Mouse (Mus musculus) stomach, embryonic 16.5 days (tissue): ENCODE data around the gene Pfdn6. TPM values are rescaled to one million over a fixed set of nuclear protein-coding genes. Genes with fewer than 3 reads are reported as not detected.
A peak's percentile ranks its signal among the peaks of the same experiment; 100 is the strongest.

ENCODE experiments used
- ATAC-seq: fragments of 200-750 bp; cut with Nextera tagmentation; 2 replicates; pipeline ENCODE4 v1.8.0; 2017; ENCODE audit warnings: moderate number of reproducible peaks, moderate TSS enrichment; ENCODE audit not compliant: insufficient read depth, low FRiP score
- H3K27ac ChIP-seq: fragments of 300-500 bp; sonication (generic); 2 replicates; pipeline ENCODE4 v1.5.1; 2014; ENCODE audit warnings: low read length
- H3K27me3 ChIP-seq: fragments of 300-500 bp; sonication (generic); 2 replicates; pipeline ENCODE4 v1.6.1; 2014; ENCODE audit warnings: low read length, control low read depth, mixed read lengths; ENCODE audit not compliant: control insufficient read depth, insufficient read depth
- H3K36me3 ChIP-seq: fragments of 300-500 bp; sonication (generic); 2 replicates; pipeline ENCODE4 v1.6.1; 2014; ENCODE audit warnings: low read length; ENCODE audit not compliant: control insufficient read depth, insufficient read depth
- H3K4me1 ChIP-seq: fragments of 300-500 bp; sonication (generic); 2 replicates; pipeline ENCODE4 v1.6.1; 2014; ENCODE audit warnings: low read length, control low read depth, mixed read lengths; ENCODE audit not compliant: control insufficient read depth, insufficient read depth
- H3K4me2 ChIP-seq: fragments of 300-500 bp; sonication (generic); 2 replicates; pipeline ENCODE4 v1.6.1; 2014; ENCODE audit warnings: low read depth, low read length, mixed read lengths
- H3K4me3 ChIP-seq: fragments of 300-500 bp; sonication (generic); replicated peaks from 2 replicates; pipeline ENCODE4 v1.5.1; 2014; ENCODE audit warnings: mild to moderate bottlenecking, low read length
- H3K9ac ChIP-seq: fragments of 300-500 bp; sonication (generic); 2 replicates; pipeline ENCODE4 v1.6.1; 2014; ENCODE audit warnings: low read length
- H3K9me3 ChIP-seq: fragments of 300-500 bp; sonication (generic); replicated peaks from 2 replicates; pipeline ENCODE4 v1.6.1; 2016; ENCODE audit warnings: low read length, control low read depth; ENCODE audit not compliant: control insufficient read depth
- WGBS: fragments of 180-500 bp; shearing (Covaris S2); extraction: QIAGEN DNeasy Blood & Tissue Kit; methylation state at CpG from one replicate; pipeline ENCODE4 v1.1.7; 2014; 5-methylcytosine and 5-hydroxymethylcytosine counted together
- polyA plus RNA-seq: library from polyadenylated mRNA; unstranded; fragments of >200 nt; fragmentation: Nextera tagmentation; extraction: Ambion mirVana; gene quantifications from 2 replicates; pipeline ENCODE4 v1.2.1, GENCODE M21; 2015

The Pfdn6 gene
- polyA plus RNA-seq, 1 experiment from 2014 or later: 147 TPM

DNA sequence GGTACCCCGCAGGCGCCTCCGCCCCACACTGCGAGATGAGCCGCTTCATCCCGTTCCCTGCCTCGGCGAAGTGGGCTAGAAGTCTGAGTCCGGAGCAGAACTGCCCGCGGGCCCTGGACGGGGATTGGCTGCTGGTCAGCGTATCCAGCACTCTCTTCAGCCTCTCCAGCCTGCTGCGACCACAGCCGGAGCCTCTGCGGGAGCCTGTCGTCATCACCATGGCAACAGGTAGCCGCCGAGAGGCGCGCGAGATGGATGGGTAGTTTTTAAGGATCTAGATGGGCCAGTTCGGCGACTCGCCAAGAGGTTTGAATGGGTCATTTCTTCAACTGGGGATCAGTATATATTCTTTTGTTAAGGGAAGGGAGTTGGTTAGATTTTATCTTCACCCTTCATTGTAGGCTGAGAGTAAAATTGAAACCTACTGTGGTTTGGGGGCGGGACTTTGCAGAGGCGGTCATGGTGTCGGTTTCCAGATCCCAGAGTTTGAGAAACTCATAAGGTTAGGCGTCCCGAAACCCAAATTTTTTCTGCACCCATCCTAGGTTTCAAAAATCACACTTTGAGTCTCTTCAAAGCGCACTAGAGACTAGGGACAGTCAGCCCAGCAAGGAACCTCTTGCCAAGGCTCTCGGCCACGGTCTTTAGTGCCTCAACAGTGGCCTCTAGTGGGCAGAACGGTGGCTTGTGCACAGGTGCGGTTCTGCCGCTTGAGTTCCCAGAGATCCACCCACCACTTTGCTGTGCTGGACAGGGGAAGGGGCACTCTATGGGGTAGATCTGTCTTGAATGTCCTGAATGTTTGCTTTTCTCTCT lies 19.7 kb downstream of the Pfdn6 start:
- Histone ChIP-seq H3K27ac (peak overlapping the region; percentile 86), H3K9ac (peak overlapping the region; percentile 78), H3K4me2 (peak overlapping the region; percentile 98), H3K4me1 (peaks cover 18% of the 10 kb centered on the region), H3K9me3 (no peaks in the 10 kb centered on the region), H3K36me3 (0 out of 2 replicates have a peak, but pooled peaks cover 4% of the 10 kb centered on the region), H3K4me3 (peak overlapping the region; percentile 66), H3K27me3 (no peaks in the 10 kb centered on the region)
- under 1% methylated on average over 36 of the region's 36 CpGs for WGBS
- peak; percentile 16; the same call in 1 of the 2 replicates for ATAC-seq

DNA sequence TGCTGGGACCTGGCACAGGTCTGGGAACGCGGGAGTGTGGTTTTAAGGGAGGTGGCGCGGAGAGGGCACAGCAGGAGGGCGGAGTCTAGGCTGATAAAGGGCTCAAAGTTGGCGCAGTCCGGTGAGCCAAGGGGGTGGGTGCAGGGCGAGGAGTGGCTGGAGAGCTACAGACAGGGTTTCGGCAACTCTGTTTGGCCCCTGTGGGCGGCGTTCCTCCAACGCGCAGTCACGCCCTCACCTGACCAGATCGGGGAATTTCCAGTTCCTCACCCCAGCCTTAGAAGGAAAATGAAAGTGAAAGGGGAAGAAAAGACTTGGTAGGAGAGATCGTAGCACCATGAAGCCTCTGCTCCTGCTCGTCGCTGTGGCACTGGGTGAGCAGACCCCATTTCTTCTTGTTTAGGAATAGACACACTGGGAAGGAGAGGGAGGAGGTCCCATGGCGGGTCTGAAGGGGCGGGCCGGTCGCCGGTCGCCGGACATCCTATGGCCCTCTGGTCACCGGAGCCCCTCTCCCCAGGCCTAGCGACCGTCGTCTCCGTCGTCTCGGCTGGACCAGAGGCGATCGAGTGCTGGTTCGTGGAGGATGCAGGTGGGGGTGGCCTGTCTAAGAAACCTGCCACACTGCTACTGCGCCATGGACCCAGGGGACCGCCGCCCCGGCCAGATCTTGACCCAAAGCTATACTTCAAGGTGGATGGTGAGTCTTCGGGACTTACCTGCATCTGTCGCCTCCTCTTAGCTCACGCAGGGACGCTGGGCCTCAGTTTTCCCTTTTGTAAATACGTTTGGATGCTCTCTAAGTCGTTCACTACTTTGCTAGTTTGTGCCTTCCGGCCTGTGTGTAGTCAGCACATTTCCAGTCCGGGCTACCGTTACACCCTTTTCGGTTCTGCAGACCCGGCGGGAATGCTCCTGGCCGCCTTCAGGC lies 20.5 kb downstream of the Pfdn6 start:
- 0 out of 2 replicates have a peak, but pooled peaks cover 4% of the 10 kb centered on the region for H3K36me3 ChIP-seq
- H3K27ac ChIP-seq: peak overlapping the region; percentile 86
- peak overlapping the region; percentile 66 for H3K4me3 ChIP-seq
- H3K27me3 ChIP-seq: no peaks in the 10 kb centered on the region
- H3K4me2 ChIP-seq: peak overlapping the region; percentile 98
- peaks cover 23% of the 10 kb centered on the region for H3K4me1 ChIP-seq
- H3K9ac ChIP-seq: peak overlapping the region; percentile 78
- H3K9me3 ChIP-seq: no peaks in the 10 kb centered on the region
- peak; percentile 67 for ATAC-seq
- WGBS: under 1% methylated on average over 52 of the region's 52 CpGs

DNA sequence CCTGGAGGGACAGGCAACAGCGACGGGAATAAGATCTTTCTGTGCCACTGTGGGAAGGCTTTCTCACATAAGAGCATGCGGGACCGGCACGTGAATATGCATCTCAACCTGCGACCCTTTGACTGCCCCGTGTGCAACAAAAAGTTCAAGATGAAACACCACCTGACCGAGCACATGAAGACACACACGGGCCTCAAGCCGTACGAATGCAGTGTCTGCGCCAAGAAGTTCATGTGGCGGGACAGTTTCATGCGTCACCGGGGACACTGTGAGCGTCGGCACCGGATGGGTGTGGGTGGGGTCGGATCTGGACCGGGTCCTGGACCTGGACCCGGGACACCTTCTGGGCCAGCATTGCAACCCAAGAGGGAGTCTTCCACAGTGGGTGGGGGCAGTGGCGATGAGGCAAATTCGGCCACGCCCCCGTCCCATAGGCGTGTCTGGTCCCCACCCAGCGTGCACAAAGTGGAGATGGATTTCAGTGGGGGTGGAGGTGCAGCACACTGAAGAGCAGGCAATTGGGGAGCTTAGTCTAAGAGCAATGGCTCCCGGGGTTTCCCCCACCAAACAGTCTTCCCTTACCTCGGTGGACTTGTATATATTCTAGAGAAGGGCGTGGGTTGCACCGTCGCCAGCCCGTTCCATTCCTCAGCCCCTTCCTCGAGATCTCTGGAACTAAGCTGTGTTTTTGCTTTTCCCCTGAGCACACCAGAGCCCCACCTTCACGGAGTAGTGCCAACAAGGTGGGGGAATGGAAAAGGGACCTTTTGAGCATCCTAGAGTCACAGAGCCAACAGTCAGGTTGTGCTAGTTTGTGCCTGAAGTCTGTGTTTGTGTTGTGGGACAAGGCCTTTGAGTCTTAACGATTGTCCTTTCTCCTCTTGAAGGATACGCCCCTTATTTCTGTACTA lies 21.6 kb downstream of the Pfdn6 start:
- peak overlapping the region; percentile 78 for H3K9ac ChIP-seq
- H3K4me3 ChIP-seq: peak overlapping the region; percentile 66
- WGBS: 51% methylated on average over 37 of the region's 37 CpGs
- peaks cover 11% of the 10 kb centered on the region for H3K36me3 ChIP-seq
- peak overlapping the region; percentile 98 for H3K4me2 ChIP-seq
- ATAC-seq: no peak
- H3K4me1 ChIP-seq: peaks cover 23% of the 10 kb centered on the region
- no peaks in the 10 kb centered on the region for H3K27me3 ChIP-seq
- H3K9me3 ChIP-seq: no peaks in the 10 kb centered on the region
- peak overlapping the region; percentile 86 for H3K27ac ChIP-seq

DNA sequence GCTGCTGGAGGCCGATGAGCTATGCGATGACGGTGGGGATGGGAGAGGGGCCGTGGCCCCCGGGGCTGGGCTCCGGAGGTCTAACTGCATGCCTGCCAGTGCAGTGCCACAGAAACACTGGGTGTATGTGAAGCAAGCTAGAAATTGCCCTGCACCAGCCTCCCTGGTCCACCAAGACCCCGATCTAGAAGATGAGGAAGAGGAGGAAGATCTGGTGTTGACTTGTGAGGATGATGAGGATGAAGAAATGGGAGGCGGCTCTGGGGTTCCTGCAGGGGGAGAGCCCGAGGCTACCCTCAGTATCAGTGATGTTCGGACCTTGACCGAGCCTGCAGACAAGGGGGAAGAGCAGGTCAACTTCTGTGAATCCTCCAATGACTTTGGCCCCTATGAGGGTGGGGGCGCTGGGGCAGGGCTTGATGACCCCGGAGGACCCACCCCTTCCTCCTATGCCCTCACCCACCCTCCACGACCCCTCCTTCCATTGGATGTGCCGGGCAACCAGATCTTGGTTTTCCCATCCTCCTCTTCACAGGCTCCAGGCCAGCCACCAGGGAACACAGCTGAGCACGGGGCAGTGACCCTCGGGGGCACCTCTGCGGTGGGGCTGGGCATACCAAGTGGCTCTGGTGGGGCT lies 22.4 kb downstream of the Pfdn6 start:
- Histone ChIP-seq H3K9me3 (no peaks in the 10 kb centered on the region), H3K4me3 (no peak overlapping the region), H3K4me1 (peaks cover 23% of the 10 kb centered on the region), H3K27ac (no peak overlapping the region), H3K4me2 (no peak overlapping the region), H3K27me3 (no peaks in the 10 kb centered on the region), H3K9ac (no peak overlapping the region), H3K36me3 (peaks cover 16% of the 10 kb centered on the region)
- ATAC-seq: no peak
- WGBS: 84% methylated on average over 18 of the region's 18 CpGs

DNA sequence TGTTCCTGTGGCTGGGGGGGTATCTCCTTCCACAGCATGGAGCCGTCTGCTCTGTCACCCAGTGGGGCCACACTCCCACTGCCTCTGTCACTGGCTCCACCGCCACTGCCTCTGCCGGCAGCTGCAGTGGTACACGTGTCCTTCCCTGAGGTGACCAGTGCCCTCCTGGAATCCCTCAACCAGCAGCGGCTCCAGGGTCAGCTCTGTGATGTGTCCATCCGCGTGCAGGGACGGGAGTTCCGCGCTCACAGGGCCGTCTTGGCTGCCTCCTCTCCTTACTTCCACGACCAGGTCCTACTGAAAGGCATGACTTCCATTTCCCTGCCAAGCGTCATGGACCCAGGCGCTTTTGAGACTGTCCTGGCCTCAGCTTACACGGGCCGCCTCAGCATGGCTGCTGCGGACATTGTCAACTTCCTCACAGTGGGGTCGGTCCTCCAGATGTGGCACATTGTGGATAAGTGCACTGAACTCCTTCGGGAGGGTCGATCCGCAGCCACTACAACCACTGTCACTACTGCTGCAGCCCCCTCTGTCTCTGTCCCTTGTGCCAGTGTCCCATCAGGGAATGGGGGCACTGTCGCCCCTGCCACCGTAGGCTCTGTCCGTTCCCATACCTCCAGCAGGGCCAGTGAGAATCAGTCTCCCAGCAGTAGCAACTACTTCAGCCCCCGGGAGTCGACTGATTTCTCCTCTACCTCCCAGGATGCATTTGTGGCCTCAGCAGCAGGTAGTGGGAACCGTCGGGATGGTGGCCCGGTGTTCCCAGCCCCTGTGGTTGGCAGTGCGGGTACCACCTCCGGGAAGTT lies 23.1 kb downstream of the Pfdn6 start:
- Histone ChIP-seq H3K9me3 (no peaks in the 10 kb centered on the region), H3K36me3 (peaks cover 22% of the 10 kb centered on the region), H3K9ac (peak overlapping the region; percentile 76), H3K27ac (no peak overlapping the region), H3K4me1 (peaks cover 23% of the 10 kb centered on the region), H3K27me3 (no peaks in the 10 kb centered on the region), H3K4me2 (peak overlapping the region; percentile 73), H3K4me3 (peak overlapping the region; percentile 64)
- ATAC-seq: no peak
- WGBS: 73% methylated on average over 31 of the region's 31 CpGs

DNA sequence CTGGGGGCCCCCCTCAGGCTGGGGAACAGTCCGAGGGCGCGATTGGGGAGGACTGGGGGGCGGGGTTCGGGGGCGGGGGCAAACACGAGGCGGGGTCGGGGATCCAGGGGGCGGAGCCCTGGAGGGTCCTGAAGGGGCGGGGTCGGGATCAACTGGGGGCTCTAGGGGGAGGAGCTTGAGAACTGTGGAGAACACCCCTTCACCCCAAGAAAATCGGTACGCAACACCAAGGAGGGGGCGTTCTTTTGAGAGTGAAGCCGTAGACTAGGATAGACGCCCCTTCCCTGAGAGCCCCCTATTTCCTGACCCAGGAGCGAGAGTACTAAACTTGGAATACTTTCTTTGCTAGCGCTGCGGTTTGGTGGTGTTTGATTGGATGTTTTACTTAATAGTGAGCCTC lies 23.8 kb downstream of the Pfdn6 start:
- H3K4me1 ChIP-seq: peaks cover 23% of the 10 kb centered on the region
- under 1% methylated on average over 14 of the region's 20 CpGs for WGBS
- peak overlapping the region; percentile 76 for H3K9ac ChIP-seq
- no peaks in the 10 kb centered on the region for H3K27me3 ChIP-seq
- H3K9me3 ChIP-seq: no peaks in the 10 kb centered on the region
- H3K4me2 ChIP-seq: peak overlapping the region; percentile 73
- peaks cover 27% of the 10 kb centered on the region for H3K36me3 ChIP-seq
- peak; percentile 9 for ATAC-seq
- H3K27ac ChIP-seq: peak overlapping the region; percentile 83
- H3K4me3 ChIP-seq: peak overlapping the region; percentile 64

DNA sequence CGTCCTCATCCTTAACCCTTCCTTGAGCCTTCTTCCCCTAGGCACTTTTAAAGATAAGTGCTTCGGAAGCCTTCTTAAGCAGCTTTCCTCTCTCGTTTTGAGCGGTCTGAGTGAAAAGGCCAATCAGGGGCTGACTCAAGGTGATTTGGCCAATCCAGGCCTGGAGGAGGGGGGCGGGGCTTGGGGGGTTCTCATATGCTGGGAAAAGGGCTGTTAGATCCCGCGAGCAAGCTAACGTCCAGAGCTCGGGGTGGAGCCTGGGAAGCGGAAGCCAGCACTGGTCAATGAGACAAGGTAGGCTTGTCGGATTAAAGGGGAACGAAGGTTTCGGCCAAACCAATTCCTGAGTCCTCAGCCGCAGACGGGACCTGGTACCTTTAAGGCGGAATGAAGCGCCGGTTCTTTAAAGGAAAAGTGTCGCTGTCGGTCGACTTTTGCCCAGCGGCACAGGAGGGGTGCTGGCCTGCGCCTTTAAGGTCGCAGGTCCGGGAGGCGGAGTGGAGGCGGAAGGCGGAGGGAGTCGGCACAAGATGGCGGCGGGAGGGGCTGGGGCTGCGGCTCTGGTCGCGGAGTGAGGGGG lies 24.4 kb downstream of the Pfdn6 start, which contains the start of the genes Tapbp and Zbtb22:
Gene Tapbp, plus strand, starts transcription at position 229 of the 580 bp plus-strand sequence.
Gene Zbtb22, plus strand, starts transcription at position 234 of the 580 bp plus-strand sequence.
- no peaks in the 10 kb centered on the region for H3K9me3 ChIP-seq
- H3K27ac ChIP-seq: peak within 1 kb of the TSS; percentile 83
- H3K36me3 ChIP-seq: peaks cover 27% of the 10 kb centered on the region
- ATAC-seq: peak; percentile 92
- peaks cover 23% of the 10 kb centered on the region for H3K4me1 ChIP-seq
- H3K27me3 ChIP-seq: no peaks in the 10 kb centered on the region
- peak within 1 kb of the TSS; percentile 73 for H3K4me2 ChIP-seq
- peak within 1 kb of the TSS; percentile 76 for H3K9ac ChIP-seq
- peak within 1 kb of the TSS; percentile 64 for H3K4me3 ChIP-seq
- under 1% methylated on average over 34 of the region's 34 CpGs for WGBS
